Mouse (Mus musculus): ENCODE results near the gene Tsc22d3. TPM values are rescaled to one million over a fixed set of nuclear protein-coding genes. Genes with fewer than 3 reads are reported as not detected.

Tsc22d3 gene
- polyA plus RNA-seq, 1 experiment from 2014 or later: 90.2 TPM

DNA sequence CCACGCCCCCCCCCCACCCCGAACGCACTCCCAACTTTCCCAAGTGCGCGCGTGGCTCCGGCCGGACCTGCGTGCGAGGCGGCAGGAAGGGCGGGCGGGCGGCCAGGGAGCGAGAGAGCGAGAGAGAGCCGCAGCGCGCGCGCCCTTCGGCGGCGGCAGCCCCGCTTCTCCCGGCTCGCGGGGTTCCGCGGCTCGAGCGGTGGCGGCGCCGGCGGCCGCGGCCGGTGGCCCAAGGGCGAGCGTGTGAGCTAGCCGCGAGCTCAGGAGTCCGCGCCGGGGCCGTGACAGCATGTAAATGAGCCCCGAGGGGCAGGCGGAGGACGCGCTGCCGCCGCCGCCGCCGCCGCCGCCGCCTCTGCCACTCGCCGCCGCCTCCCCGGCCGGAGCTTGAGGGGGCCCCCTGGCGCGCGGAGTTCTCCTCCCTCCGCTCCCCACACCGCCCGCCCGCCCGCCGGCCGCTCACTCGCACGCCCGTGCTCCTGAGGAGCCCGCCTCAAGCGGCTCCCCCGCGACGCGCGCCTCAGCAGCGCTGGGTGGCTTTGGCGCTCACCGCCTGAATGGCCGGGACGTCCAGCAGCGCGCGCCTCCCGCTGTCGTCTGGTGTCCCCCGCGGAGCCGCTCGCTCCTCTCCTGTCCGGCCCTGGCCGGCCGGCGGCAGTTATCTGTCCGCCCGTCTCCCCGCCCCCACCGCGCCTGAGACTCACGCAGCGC lies 1.5 kb downstream of the Tsc22d3 start:
- Histone ChIP-seq H3K9me3 (ENCODE audit: control insufficient read depth, low read length) (no peaks in the 10 kb centered on the region), H3K27ac (ENCODE audit: low read depth, low read length) (no peak overlapping the region), H3K4me2 (replicated peaks; ENCODE audit: low read depth, low read length) (peak overlapping the region; percentile 58), H3K27me3 (ENCODE audit: control insufficient read depth, insufficient read depth, low read length) (peaks cover 27% of the 10 kb centered on the region), H3K4me3 (ENCODE audit: low read length) (peak overlapping the region; percentile 45), H3K36me3 (ENCODE audit: control insufficient read depth, insufficient read depth, low read length) (no peaks in the 10 kb centered on the region), H3K4me1 (ENCODE audit: control insufficient read depth, insufficient read depth, low read length) (no peaks in the 10 kb centered on the region), H3K9ac (ENCODE audit: low read depth, low read length) (peak overlapping the region; percentile 42)
- ATAC-seq (ENCODE audit: low FRiP score, low TSS enrichment): peak; percentile 89
- 25% methylated on average over 48 of the region's 109 CpGs for WGBS

DNA sequence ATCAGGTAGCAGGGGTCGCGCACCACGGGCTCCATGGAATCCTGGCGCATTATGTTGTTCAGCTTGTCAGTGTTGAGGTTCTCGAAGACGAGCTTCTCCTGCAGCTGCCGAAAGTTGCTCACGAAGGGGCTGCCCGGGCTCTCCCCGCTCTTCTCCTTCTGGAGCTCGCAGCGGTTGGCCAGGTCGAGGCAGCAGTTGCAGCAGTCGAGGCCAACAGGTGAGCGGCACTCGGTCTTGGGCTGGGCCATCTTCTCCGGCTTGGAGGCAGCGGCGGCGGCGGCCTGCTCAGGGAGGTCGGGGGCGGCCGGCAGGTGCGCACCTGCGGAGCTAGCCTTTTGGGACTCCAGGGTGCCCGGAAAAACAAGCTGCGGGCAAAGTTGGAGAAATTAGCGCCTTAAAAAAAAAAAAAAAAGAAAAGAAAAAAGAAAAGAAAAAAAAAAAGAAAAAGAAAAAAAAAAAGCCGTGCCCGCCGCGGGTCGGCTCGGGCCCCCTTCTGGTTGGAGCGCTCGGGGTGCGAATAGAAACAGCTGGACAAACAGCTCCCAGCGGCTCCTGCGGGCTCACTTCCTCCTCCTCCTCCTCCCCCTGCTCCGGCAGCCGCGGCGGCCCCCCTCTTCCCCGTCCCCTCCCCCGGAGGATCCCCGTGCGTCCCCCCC lies 2.1 kb downstream of the Tsc22d3 start:
- Histone ChIP-seq H3K27me3 (ENCODE audit: control insufficient read depth, insufficient read depth, low read length) (peaks cover 27% of the 10 kb centered on the region), H3K4me3 (ENCODE audit: low read length) (peak overlapping the region; percentile 45), H3K27ac (ENCODE audit: low read depth, low read length) (no peak overlapping the region), H3K9me3 (ENCODE audit: control insufficient read depth, low read length) (no peaks in the 10 kb centered on the region), H3K9ac (ENCODE audit: low read depth, low read length) (no peak overlapping the region), H3K4me1 (ENCODE audit: control insufficient read depth, insufficient read depth, low read length) (no peaks in the 10 kb centered on the region), H3K36me3 (ENCODE audit: control insufficient read depth, insufficient read depth, low read length) (no peaks in the 10 kb centered on the region), H3K4me2 (replicated peaks; ENCODE audit: low read depth, low read length) (peak overlapping the region; percentile 58)
- WGBS: 39% methylated on average over 40 of the region's 48 CpGs
- ATAC-seq (ENCODE audit: low FRiP score, low TSS enrichment): peak; percentile 45; the same call in 1 of the 2 replicates

DNA sequence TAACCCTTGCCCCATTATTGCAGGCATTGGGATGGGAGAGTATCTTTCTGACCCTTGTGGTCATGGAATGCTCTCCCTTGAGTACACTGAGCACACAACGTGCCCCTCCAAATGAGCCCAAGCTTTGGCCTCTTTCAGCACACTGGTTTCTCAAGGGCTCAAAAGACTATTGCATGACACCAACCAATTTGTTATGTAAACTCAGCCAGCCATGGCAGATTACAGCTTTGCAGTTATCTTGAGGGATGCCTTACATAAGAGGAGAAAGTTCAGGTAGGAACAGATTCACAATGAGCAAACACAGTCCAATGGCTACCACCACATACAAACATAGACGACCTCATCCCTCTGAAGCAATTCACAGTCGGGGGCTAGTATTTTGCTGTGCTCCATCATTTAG lies 9.3 kb downstream of the Tsc22d3 start:
- H3K36me3 ChIP-seq (ENCODE audit: control insufficient read depth, insufficient read depth, low read length): no peaks in the 10 kb centered on the region
- H3K9me3 ChIP-seq (ENCODE audit: control insufficient read depth, low read length): no peaks in the 10 kb centered on the region
- no peaks in the 10 kb centered on the region for H3K4me1 ChIP-seq (ENCODE audit: control insufficient read depth, insufficient read depth, low read length)
- H3K9ac ChIP-seq (ENCODE audit: low read depth, low read length): no peak overlapping the region
- ATAC-seq (ENCODE audit: low FRiP score, low TSS enrichment): no peak
- H3K4me2 ChIP-seq (replicated peaks; ENCODE audit: low read depth, low read length): no peak overlapping the region
- 75% methylated on average over 3 of the region's 3 CpGs for WGBS
- H3K4me3 ChIP-seq (ENCODE audit: low read length): no peak overlapping the region
- H3K27me3 ChIP-seq (ENCODE audit: control insufficient read depth, insufficient read depth, low read length): no peaks in the 10 kb centered on the region; the same call in 1 of the 2 replicates
- H3K27ac ChIP-seq (ENCODE audit: low read depth, low read length): no peak overlapping the region

DNA sequence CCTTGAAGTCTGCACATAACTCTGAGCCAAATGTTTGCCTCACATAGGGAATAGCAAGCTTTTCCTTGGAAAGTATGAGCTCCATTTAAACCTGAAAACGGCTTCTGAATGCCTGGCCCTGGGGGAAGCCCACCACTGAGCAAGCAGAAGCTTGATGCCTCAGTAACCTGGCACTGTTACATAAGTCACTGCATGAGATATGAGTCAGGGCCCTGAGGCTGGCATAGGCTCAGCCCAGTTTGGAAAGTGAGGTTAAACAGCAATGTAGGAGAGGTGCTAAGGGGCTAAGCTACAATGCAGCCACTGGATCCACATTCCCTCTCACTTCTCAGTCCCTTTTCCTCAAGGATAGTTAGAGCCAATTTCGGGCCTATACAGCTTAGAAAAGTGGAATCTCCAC lies 10.3 kb downstream of the Tsc22d3 start:
- ATAC-seq (ENCODE audit: low FRiP score, low TSS enrichment): no peak
- Histone ChIP-seq H3K36me3 (ENCODE audit: control insufficient read depth, insufficient read depth, low read length) (no peaks in the 10 kb centered on the region), H3K4me3 (ENCODE audit: low read length) (no peak overlapping the region), H3K4me1 (ENCODE audit: control insufficient read depth, insufficient read depth, low read length) (no peaks in the 10 kb centered on the region), H3K9me3 (ENCODE audit: control insufficient read depth, low read length) (no peaks in the 10 kb centered on the region), H3K27ac (ENCODE audit: low read depth, low read length) (no peak overlapping the region), H3K27me3 (ENCODE audit: control insufficient read depth, insufficient read depth, low read length) (no peaks in the 10 kb centered on the region; the same call in 1 of the 2 replicates), H3K4me2 (replicated peaks; ENCODE audit: low read depth, low read length) (no peak overlapping the region), H3K9ac (ENCODE audit: low read depth, low read length) (no peak overlapping the region)
- 61% methylated on average over 2 of the region's 2 CpGs for WGBS

DNA sequence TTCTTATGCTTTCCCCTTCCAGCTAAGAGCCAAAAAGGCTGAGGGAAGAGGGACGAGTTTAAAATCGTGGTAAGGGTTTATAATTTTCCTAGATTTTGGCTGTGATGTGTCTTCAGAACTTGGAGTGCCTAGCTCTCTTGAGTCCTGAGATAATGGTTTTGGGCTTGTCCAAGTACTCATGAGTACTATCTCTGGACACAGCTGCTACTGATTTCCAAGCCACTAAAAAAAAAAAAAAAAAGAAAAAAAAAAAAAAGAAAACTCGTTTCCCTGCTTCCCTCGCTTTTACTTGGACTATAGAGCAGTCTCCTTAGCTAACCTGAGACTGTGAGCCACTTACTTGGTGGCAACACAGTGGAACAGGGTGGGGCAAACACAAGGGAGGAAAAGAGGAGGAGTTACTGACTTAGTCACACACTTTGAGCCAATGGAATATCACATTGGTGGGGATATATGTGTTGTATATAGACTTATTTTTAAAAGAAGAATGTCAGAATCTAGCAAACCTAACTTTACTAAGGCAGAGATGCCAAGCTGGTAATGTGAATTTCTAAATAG lies 11.2 kb downstream of the Tsc22d3 start:
- no peak for ATAC-seq (ENCODE audit: low FRiP score, low TSS enrichment)
- H3K4me1 ChIP-seq (ENCODE audit: control insufficient read depth, insufficient read depth, low read length): no peaks in the 10 kb centered on the region
- H3K36me3 ChIP-seq (ENCODE audit: control insufficient read depth, insufficient read depth, low read length): no peaks in the 10 kb centered on the region
- H3K9ac ChIP-seq (ENCODE audit: low read depth, low read length): no peak overlapping the region
- H3K27ac ChIP-seq (ENCODE audit: low read depth, low read length): no peak overlapping the region
- H3K4me3 ChIP-seq (ENCODE audit: low read length): no peak overlapping the region
- 73% methylated on average over 4 of the region's 4 CpGs for WGBS
- no peaks in the 10 kb centered on the region; the same call in 1 of the 2 replicates for H3K27me3 ChIP-seq (ENCODE audit: control insufficient read depth, insufficient read depth, low read length)
- no peaks in the 10 kb centered on the region for H3K9me3 ChIP-seq (ENCODE audit: control insufficient read depth, low read length)
- H3K4me2 ChIP-seq (replicated peaks; ENCODE audit: low read depth, low read length): no peak overlapping the region

DNA sequence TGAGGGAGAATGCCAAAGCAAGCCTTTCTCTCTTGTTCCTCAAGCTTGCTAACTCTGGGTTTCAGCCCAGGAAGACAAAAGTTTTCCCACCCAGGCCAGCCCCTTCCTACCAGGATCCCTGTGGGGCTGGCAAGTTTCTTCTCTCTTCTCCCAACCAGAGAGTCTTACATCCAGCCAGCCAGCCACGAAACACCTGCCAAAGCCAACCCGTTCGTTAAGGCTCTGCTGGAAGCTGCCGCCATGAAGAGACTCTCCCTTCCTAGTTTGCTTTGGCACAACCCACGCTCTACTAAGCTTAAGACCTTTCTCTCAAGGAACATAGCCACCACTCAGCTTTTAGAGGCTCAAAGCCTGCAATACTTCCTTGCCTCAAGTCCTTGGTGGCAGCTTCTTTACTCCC lies 11.9 kb downstream of the Tsc22d3 start:
- H3K4me2 ChIP-seq (replicated peaks; ENCODE audit: low read depth, low read length): no peak overlapping the region
- H3K27ac ChIP-seq (ENCODE audit: low read depth, low read length): no peak overlapping the region
- WGBS: 75% methylated on average over 5 of the region's 5 CpGs
- H3K36me3 ChIP-seq (ENCODE audit: control insufficient read depth, insufficient read depth, low read length): no peaks in the 10 kb centered on the region
- H3K9ac ChIP-seq (ENCODE audit: low read depth, low read length): no peak overlapping the region
- H3K4me1 ChIP-seq (ENCODE audit: control insufficient read depth, insufficient read depth, low read length): no peaks in the 10 kb centered on the region
- no peak for ATAC-seq (ENCODE audit: low FRiP score, low TSS enrichment)
- H3K27me3 ChIP-seq (ENCODE audit: control insufficient read depth, insufficient read depth, low read length): peaks cover 2% of the 10 kb centered on the region; the same call in 1 of the 2 replicates
- no peaks in the 10 kb centered on the region for H3K9me3 ChIP-seq (ENCODE audit: control insufficient read depth, low read length)
- no peak overlapping the region for H3K4me3 ChIP-seq (ENCODE audit: low read length)

DNA sequence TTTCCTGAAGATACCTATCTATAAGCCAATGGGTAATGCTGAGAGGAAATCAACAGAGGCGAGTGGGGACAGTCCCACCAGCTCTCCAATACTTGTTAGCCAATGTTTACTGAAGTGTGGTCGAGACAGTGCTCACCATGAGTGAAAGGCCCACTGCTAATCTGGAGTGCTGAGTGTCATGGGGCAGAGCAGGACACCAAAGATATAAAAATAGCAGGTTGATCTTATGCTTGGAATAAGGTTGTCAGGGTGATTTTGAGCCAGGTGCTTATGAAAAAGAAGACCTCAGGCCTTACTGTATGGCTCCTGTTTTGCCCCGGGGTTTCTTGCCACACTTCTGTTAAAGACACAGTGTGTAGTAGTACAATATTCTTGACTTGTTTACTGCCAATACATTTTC lies 20.0 kb downstream of the Tsc22d3 start:
- WGBS: 75% methylated on average over 3 of the region's 3 CpGs

DNA sequence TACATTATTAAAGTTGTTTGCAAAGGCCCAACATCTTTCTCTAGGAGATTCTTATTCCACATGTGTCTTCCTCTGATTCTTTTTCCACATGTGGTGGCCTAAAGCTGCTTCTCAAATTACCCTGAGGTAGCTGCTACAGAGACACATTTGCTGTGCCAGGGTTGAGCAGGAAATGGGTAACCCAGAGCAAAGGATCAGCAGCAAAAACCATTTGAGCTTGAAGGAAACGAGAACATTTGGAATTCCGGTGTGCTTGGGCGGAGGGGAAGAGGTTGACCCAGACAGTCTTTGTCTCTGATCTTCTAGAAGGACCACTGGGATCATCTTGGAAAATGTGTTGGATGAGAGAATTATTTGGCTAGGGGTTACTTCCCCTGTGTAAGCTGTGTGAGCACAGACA lies 24.8 kb downstream of the Tsc22d3 start:
- WGBS: 52% methylated on average over 3 of the region's 3 CpGs
- Histone ChIP-seq H3K9ac (ENCODE audit: low read depth, low read length) (no peak overlapping the region), H3K4me1 (ENCODE audit: control insufficient read depth, insufficient read depth, low read length) (no peaks in the 10 kb centered on the region), H3K36me3 (ENCODE audit: control insufficient read depth, insufficient read depth, low read length) (no peaks in the 10 kb centered on the region), H3K9me3 (ENCODE audit: control insufficient read depth, low read length) (no peaks in the 10 kb centered on the region), H3K27ac (ENCODE audit: low read depth, low read length) (no peak overlapping the region), H3K4me3 (ENCODE audit: low read length) (no peak overlapping the region), H3K4me2 (replicated peaks; ENCODE audit: low read depth, low read length) (no peak overlapping the region), H3K27me3 (ENCODE audit: control insufficient read depth, insufficient read depth, low read length) (no peaks in the 10 kb centered on the region; the same call in 1 of the 2 replicates)
- no peak for ATAC-seq (ENCODE audit: low FRiP score, low TSS enrichment)

More for the DNA sequence above, 20.0 kb downstream of the Tsc22d3 start:
- ATAC-seq (ENCODE audit: low FRiP score, low TSS enrichment): no peak
- no peaks in the 10 kb centered on the region for H3K9me3 ChIP-seq (ENCODE audit: control insufficient read depth, low read length)
- no peak overlapping the region for H3K9ac ChIP-seq (ENCODE audit: low read depth, low read length)
- H3K4me1 ChIP-seq (ENCODE audit: control insufficient read depth, insufficient read depth, low read length): no peaks in the 10 kb centered on the region
- no peak overlapping the region for H3K4me2 ChIP-seq (replicated peaks; ENCODE audit: low read depth, low read length)
- H3K36me3 ChIP-seq (ENCODE audit: control insufficient read depth, insufficient read depth, low read length): no peaks in the 10 kb centered on the region
- no peak overlapping the region for H3K4me3 ChIP-seq (ENCODE audit: low read length)
- H3K27ac ChIP-seq (ENCODE audit: low read depth, low read length): no peak overlapping the region
- peaks cover 2% of the 10 kb centered on the region; the same call in 1 of the 2 replicates for H3K27me3 ChIP-seq (ENCODE audit: control insufficient read depth, insufficient read depth, low read length)

DNA sequence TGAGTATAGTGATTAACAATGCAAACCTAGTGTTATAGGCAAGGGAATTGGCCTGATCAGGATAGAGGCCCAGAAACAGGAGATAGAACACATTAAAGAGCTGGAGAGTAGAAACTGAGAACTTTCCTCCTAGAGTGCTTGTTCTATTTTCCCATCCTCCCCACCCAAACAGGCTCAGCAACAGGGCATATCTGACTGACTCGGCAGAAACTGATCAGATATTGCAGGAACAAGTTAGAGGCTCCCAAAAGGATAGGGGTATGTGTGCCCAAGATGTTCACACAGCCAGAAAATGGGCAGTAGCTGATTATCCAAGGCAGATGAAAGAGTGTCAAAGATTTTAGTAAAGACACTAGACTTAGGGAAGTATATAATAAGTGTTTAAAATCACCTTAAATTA lies 25.3 kb downstream of the Tsc22d3 start:
- Histone ChIP-seq H3K9me3 (ENCODE audit: control insufficient read depth, low read length) (no peaks in the 10 kb centered on the region), H3K4me2 (replicated peaks; ENCODE audit: low read depth, low read length) (no peak overlapping the region), H3K4me1 (ENCODE audit: control insufficient read depth, insufficient read depth, low read length) (no peaks in the 10 kb centered on the region), H3K36me3 (ENCODE audit: control insufficient read depth, insufficient read depth, low read length) (no peaks in the 10 kb centered on the region), H3K9ac (ENCODE audit: low read depth, low read length) (no peak overlapping the region), H3K4me3 (ENCODE audit: low read length) (no peak overlapping the region), H3K27me3 (ENCODE audit: control insufficient read depth, insufficient read depth, low read length) (no peaks in the 10 kb centered on the region; the same call in 1 of the 2 replicates), H3K27ac (ENCODE audit: low read depth, low read length) (no peak overlapping the region)
- 59% methylated on average over 1 of the region's 1 CpGs for WGBS
- ATAC-seq (ENCODE audit: low FRiP score, low TSS enrichment): no peak
